Mouse (Mus musculus) megakaryocyte, embryonic 14.5 days (primary cell): Measurements from ENCODE around the gene Ncor2. TPM values are rescaled to one million over a fixed set of nuclear protein-coding genes. Genes with fewer than 3 reads are reported as not detected.

Experiments
- H3K27me3 ChIP-seq: replicated peaks from 2 replicates; pipeline ENCODE3; 2012; ENCODE audit warnings: inconsistent platforms
- H3K36me3 ChIP-seq: replicated peaks from 2 replicates; pipeline ENCODE3; 2012; ENCODE audit warnings: low read length, inconsistent platforms, mixed read lengths
- H3K4me1 ChIP-seq: 2 replicates; pipeline ENCODE4 v1.6.1; 2012; ENCODE audit warnings: inconsistent platforms
- H3K4me3 ChIP-seq: replicated peaks from 2 replicates; pipeline ENCODE3; 2012; ENCODE audit warnings: moderate library complexity, mild to moderate bottlenecking, inconsistent platforms
- H3K9me3 ChIP-seq: 2 replicates; pipeline ENCODE4 v1.6.1; 2012; ENCODE audit warnings: inconsistent platforms
- FLI1 ChIP-seq: IDR thresholded peaks from 2 replicates; pipeline ENCODE4 v1.6.1; 2012; ENCODE audit warnings: low read length, inconsistent platforms, mixed read lengths
- GATA1 ChIP-seq: IDR thresholded peaks from 3 replicates; pipeline ENCODE4 v1.6.1; 2012; ENCODE audit warnings: mixed read lengths, low read length, inconsistent platforms, borderline replicate concordance
- polyA plus RNA-seq: library from polyadenylated mRNA; stranded (reverse); fragments of >175 nt; gene quantifications from 2 replicates; pipeline ENCODE4 v1.2.3, GENCODE M21; 2012; ENCODE audit warnings: low replicate concordance; ENCODE audit not compliant: insufficient read depth

Gene Ncor2
- polyA plus RNA-seq, 1 experiment: 109 TPM

DNA sequence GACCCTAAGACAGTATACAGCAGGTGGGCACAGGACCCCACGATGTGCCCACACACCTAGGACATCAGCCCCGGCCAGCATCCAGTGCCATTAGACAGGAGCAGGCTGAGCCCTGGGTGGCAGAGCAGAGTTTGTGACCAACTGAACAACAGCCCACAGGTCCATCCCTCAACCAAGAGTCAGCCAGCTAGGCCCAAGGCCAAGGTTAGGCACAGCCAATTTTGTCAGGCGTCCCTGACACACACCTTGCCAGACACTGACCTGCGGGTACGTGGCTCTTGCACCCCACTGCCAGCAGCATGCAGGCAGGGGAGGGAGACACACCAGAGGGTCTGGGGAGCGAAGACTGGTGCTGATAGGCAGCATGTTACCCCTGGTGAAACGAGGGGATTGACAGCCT lies 57.0 kb downstream of the Ncor2 start:
- no peaks in the 10 kb centered on the region for H3K27me3 ChIP-seq
- peaks cover 62% of the 10 kb centered on the region for H3K36me3 ChIP-seq
- no peak overlapping the region for H3K4me3 ChIP-seq
- H3K4me1 ChIP-seq: peaks cover 92% of the 10 kb centered on the region
- no peaks in the 10 kb centered on the region for H3K9me3 ChIP-seq
- TF ChIP-seq FLI1 (no peak), GATA1 (no peak)

DNA sequence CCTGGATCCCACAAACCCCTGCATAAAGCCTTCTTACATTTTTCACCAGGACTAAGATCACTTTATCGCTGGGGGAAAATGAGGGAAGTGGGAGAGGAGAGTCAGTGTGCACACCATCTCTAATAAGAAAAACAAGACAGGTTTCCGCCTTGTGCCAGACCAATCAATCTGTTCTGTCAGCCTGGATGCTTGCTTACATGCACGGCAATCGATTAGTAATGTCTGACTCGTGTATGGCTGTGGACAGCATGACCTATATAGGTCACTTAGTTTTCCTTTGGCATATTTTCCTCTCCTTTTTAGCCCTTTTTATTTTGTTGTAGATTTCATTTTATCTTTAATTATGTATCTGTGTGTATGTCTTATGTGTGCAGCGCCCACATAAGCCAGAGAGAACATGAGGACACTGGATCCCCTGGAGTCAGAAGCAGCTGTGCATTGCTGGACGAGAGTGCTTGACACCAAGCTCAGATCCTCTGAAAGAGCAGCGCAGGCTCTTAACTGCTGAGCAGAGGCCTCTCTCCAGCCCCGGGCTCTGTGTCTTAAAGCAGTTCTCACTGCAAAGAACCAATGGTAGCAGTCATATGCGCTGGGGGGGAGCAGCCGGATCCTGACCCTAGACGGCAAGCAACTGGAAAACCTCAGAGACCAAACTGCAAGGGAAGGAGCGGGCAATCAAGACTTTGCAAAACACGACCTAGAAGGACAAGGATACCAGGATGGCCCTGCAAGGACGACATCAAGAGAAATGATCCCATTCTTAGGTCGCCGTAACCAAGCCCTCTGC lies 58.3 kb downstream of the Ncor2 start:
- Histone ChIP-seq H3K4me1 (peaks cover 94% of the 10 kb centered on the region), H3K4me3 (no peak overlapping the region), H3K36me3 (peaks cover 73% of the 10 kb centered on the region), H3K27me3 (peaks cover 2% of the 10 kb centered on the region), H3K9me3 (no peaks in the 10 kb centered on the region)
- TF ChIP-seq FLI1: no peak
- TF ChIP-seq GATA1: no peak

DNA sequence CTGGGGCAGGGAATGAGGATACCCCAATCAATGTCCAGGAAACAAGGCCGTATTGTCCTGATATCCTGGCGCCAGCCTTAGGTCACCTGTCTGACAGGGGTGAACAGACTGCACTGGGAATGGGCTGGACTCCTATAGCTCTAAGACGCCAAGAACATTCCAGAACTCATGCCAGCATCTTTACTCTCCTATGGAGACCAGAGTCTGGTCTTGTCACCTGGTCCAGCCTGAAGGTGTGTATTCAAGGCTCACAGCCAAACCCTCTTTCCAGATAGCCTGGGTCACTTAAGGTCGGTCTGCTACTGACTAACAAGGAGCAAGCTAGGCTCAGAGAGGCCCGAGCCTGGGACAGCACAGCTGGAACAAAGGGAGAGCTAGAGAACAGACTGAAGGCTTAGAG lies 61.8 kb downstream of the Ncor2 start:
- peaks cover 89% of the 10 kb centered on the region for H3K36me3 ChIP-seq
- TF ChIP-seq FLI1 (no peak), GATA1 (no peak)

DNA sequence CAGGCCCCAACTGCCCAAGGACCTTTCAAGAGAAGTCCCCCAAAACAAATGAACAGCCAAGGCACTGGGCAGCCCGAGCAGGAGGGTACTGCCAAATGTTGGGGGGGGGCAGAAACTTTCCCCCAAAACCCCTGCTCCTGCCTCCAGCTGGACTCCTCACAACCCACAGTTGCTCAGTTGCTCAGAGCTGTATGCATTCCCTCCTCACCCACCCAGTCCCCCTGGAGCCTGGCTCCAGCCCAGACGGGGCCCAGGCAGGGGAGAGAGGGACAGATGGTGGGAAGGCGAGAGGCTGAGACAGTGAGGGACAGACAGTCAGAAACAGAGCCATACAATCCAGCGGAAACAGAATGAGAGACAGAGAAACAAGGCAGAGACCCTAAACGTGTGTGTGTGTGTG lies 66.0 kb downstream of the Ncor2 start:
- Histone ChIP-seq H3K36me3 (peaks cover 88% of the 10 kb centered on the region), H3K4me1 (peaks cover 50% of the 10 kb centered on the region)
- TF ChIP-seq GATA1 (no peak), FLI1 (no peak)

More for the DNA sequence above, 61.8 kb downstream of the Ncor2 start:
- H3K4me3 ChIP-seq: no peak overlapping the region
- peaks cover 2% of the 10 kb centered on the region for H3K27me3 ChIP-seq
- peaks cover 78% of the 10 kb centered on the region for H3K4me1 ChIP-seq
- H3K9me3 ChIP-seq: no peaks in the 10 kb centered on the region

DNA sequence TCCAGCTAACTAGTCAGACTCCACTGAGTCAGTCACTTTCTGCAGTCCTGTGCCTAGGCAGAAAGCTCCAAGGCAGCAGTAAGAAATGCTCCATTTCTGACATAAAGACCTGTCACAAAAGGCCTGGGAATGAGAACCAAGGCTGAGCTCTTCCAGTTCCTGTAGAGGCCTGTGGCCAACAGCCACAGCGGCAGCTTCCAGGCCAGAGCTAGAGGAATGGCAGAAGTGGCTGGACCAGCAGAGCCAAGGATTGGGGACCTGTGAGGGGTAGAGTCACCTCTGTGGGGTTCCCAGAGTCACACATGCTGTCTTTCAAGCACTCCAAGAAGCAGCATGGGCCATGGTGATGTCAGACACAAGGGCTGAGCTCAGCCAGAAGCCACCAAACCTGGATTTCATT lies 66.4 kb downstream of the Ncor2 start:
- no peak overlapping the region for H3K4me3 ChIP-seq
- peaks cover 89% of the 10 kb centered on the region for H3K36me3 ChIP-seq
- no peak for TF ChIP-seq FLI1
- no peak for TF ChIP-seq GATA1
- H3K27me3 ChIP-seq: peaks cover 20% of the 10 kb centered on the region
- peaks cover 51% of the 10 kb centered on the region for H3K4me1 ChIP-seq
- H3K9me3 ChIP-seq: no peaks in the 10 kb centered on the region

More for the DNA sequence above, 66.0 kb downstream of the Ncor2 start:
- H3K27me3 ChIP-seq: peaks cover 20% of the 10 kb centered on the region
- H3K4me3 ChIP-seq: no peak overlapping the region
- no peaks in the 10 kb centered on the region for H3K9me3 ChIP-seq

DNA sequence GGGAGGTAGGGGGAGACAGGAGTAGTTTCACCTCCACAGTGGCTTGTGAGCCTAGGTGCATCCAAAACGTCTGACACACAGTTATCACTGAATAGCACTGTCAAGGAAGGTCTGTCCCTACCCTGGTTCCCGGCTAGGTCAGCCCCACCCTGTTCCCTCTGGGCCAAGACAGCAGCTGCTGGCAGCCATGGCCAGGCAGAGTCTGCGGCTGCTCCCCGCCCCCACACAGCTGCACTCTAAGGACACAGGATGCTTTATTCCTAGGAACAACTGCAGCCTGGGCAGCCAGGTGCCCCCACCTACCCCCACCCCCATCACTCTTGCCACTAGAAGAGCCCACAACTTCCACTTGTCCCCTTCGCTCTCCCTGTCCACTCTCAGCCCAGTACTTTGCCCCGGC lies 67.9 kb downstream of the Ncor2 start:
- peaks cover 78% of the 10 kb centered on the region for H3K36me3 ChIP-seq
- no peaks in the 10 kb centered on the region for H3K9me3 ChIP-seq
- no peak overlapping the region for H3K4me3 ChIP-seq
- H3K27me3 ChIP-seq: peaks cover 17% of the 10 kb centered on the region
- H3K4me1 ChIP-seq: peaks cover 51% of the 10 kb centered on the region
- TF ChIP-seq GATA1: no peak
- TF ChIP-seq FLI1: no peak

DNA sequence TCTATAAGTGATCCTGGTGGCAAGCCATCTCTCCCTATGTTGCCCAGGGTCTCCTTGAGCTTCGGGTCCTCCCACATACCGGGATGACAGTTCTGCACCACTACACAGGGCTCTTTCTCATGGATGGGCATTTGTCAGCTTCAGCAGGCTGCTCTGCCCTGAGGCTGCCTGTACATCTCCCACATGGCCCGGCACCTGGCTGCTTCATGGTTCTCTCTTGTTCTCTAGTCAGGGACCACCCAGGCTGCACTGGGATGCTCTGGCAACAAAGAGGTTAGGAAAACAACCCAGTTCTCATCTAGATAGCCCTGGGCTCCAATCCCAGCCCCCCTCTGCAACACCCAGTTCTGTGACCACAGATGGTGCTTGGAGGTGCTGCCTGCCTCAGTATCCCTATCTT lies 68.3 kb downstream of the Ncor2 start:
- peaks cover 77% of the 10 kb centered on the region for H3K36me3 ChIP-seq
- TF ChIP-seq FLI1 (no peak), GATA1 (no peak)

DNA sequence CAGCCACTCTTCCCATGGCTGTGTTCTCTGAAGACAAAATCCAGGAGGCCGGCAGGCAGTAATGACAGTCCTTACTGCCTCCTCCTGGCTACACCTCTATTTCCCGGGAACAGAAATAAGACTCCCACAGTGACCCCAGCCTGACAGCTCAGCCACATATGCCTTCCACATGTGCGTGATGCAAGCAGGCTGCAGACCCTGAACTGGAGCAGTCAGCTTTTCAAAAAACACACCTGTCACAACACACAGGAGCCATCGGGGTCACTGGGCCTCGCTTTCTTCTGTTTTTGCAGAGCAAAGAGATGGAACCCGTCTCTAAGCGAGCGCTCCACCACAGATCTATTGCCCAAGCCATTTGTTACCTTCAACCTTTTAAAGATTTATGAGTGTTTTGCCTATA lies 68.8 kb downstream of the Ncor2 start:
- Histone ChIP-seq H3K9me3 (no peaks in the 10 kb centered on the region), H3K36me3 (peaks cover 77% of the 10 kb centered on the region), H3K27me3 (peaks cover 24% of the 10 kb centered on the region), H3K4me3 (no peak overlapping the region), H3K4me1 (peaks cover 51% of the 10 kb centered on the region)
- TF ChIP-seq FLI1 (no peak), GATA1 (no peak)

More for the DNA sequence above, 68.3 kb downstream of the Ncor2 start:
- Histone ChIP-seq H3K9me3 (no peaks in the 10 kb centered on the region), H3K4me1 (peaks cover 51% of the 10 kb centered on the region), H3K27me3 (peaks cover 20% of the 10 kb centered on the region), H3K4me3 (no peak overlapping the region)

DNA sequence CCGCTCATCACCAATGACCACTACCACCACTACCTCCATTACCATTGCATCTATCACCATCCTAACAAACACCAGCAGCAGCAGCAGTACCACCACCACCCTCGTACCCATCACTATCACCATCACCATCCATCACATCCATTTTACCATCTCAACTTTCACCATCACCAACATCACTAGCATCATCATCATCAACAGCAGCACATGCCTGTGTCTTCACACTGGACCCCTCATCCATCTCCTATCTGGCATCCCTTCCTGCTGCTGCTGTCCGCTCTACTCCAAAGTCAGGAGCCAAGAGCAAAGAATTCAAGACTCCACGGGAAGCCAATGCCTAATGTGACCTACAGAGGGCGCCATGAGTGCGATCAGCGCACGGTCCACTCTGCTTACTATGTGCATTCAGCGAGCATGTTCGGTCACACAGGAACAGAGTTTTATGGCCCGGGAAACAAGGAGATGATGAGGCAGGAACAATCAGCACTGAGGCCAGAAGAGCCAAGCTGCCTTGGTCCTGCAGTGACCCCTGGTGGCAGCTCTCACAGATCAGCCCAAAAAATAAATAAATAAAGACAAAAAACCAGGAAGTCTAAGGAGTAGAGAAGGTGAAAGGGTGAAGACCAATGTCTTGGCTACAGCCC lies 71.9 kb downstream of the Ncor2 start:
- Histone ChIP-seq H3K27me3 (peaks cover 53% of the 10 kb centered on the region), H3K36me3 (peaks cover 79% of the 10 kb centered on the region), H3K4me3 (peak overlapping the region; percentile 90), H3K9me3 (0 out of 2 replicates have a peak, but pooled peaks cover under 1% of the 10 kb centered on the region), H3K4me1 (peaks cover 68% of the 10 kb centered on the region)
- TF ChIP-seq GATA1 (no peak), FLI1 (no peak)

DNA sequence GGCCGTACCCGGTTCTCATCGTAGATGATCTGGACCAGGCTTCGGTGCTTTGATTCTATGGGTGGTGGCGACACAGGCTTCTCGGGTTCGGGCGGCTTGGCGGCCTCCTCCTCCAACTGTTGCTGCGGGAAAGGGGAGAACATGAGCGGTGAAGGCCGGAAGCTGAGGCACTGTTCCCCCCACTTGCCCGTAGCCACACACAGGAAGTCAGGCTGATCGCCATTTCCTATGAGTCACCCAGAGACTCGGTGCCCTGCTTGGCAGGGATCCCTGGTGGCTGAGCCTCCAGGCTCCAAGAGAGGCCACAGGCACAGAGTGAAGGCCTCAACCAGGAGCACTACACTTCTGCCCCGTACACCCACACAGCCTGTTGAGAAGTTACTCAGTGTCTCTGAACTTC lies 72.8 kb downstream of the Ncor2 start:
- peaks cover 52% of the 10 kb centered on the region for H3K27me3 ChIP-seq
- peaks cover 70% of the 10 kb centered on the region for H3K4me1 ChIP-seq
- H3K4me3 ChIP-seq: peak overlapping the region; percentile 90
- H3K36me3 ChIP-seq: peaks cover 81% of the 10 kb centered on the region
- peaks cover 9% of the 10 kb centered on the region; the same call in 1 of the 2 replicates for H3K9me3 ChIP-seq
- TF ChIP-seq GATA1 (no peak), FLI1 (peak; percentile 96)
